Mouse (Mus musculus): Measurements from ENCODE around the gene Angel2.

Gene Angel2

DNA sequence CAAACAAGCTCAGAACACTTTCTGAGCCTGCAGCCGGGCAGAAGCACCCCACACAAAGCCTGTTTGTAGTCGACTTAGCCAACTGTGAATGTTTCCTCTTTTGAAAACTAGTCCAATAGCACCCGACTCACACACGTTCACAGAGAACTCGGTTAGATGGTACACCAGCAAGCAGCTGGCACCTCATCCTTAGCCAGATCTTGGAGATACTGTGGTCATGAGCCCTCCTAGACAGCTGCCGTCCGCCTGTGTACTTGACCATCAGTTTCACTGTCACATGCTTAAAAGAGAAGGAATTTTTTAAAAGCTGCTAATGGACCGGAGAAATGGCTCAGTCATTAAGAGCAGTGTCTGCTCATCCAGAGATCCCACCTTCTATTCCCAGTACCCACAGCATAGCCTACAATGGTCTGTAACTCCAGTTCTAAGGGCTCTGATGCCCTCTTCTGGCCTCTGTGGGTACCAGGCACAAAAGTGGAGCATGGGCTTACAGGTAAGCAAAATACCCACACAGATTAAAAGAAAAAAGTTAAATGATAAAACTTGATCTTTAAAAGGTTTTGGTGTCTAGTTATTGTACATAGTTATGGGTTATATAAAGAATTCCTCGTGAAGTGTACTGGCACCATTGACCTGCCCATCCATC, 64.6 kb downstream of the Angel2 start:
- DNase-seq, result no peak

DNA sequence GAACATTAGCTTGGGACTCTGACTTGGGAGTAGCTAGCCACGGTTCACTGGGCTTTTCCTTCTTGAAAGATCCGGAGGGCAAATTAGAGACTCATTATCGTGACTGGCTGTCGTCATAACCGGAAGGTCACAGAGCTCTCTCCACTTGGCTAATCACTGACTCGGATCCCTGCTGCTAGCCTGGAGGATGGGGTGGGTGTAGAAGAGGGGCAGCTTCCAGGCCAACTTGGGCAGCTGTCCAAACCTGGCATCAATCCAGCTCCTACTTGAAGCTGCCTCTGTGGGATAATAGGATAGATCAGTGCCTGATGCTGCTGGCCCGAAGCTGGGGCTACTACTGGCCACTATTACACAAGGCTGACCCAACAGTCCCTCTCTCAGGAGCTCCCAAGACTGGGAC, 70.6 kb downstream of the Angel2 start:
- peak; percentile 90 for DNase-seq

DNA sequence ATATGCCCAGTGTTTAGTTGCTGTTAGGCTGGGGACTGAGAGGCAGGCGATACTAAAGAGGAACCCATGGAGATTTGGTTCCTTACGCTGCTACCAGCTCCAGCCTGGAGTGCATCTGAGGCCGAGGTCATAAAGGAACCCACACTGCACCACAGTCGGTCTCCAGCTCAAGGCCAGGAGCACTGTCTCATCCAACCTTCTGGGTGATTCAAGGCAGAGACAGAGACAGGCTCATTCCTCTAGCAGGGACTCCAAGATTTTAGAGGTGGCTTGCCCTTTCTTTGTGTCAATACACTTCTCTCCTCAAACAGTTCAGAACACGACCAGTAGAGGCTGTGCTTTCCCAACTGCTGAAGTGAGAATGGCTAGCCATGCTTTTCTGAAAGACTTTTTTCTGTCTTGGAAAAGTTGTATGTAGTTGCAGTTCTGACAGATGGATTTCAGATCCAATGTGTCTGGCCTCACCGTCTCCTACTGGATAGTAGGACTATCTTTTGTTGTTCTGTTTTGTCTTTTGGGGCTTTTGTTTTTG, 71.5 kb downstream of the Angel2 start:
- no peak for DNase-seq

Data from kidney, postnatal 10 days (tissue).